Mouse (Mus musculus) bone marrow macrophage, adult 2 months (primary cell): Measurements from ENCODE around the gene Zmiz2.

Source experiments
- CTCF ChIP-seq: IDR thresholded peaks from 2 replicates; pipeline ENCODE4 v1.5.1; 2012; ENCODE audit warnings: low read depth, mild to moderate bottlenecking, low read length, moderate library complexity
- POLR2A ChIP-seq: IDR thresholded peaks from 2 replicates; pipeline ENCODE4 v1.6.1; 2012; ENCODE audit warnings: mild to moderate bottlenecking, low read depth, low read length, borderline replicate concordance

DNA sequence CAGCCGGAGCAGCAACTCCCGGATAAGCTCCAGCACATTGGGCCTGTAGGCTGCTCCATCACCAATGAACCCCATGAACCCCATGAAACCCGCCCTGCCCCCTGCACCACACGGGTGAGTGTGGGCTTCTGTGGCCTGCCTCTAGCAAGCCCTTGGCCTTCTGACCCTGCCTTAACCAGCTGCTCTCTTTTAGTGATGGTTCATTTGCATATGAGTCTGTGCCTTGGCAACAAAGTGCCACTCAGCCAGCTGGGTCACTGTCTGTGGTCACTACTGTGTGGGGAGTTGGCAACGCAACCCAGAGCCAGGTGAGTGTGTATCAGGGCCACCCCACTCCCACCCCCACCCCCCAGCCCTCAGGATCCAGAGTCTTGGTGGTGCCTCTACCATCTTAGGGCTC, 6.7 kb downstream of the Zmiz2 start:
- TF ChIP-seq CTCF (no peak), POLR2A (no peak)
